Mouse (Mus musculus) spleen, embryonic (tissue): ENCODE data around the gene Acad9.
"Not testable (repeated sequence)": the region's sequence is repeated elsewhere in the genome, so short reads cannot be mapped to it uniquely, and the experiment has no call there.

Experiments used
- CTCF ChIA-PET: fragments of 350-600 bp; sonication (Branson Sonifier 250); formaldehyde crosslinking; loops from one replicate; lab custom pipeline; 2022; lab: Charles Lee

Acad9 gene

DNA sequence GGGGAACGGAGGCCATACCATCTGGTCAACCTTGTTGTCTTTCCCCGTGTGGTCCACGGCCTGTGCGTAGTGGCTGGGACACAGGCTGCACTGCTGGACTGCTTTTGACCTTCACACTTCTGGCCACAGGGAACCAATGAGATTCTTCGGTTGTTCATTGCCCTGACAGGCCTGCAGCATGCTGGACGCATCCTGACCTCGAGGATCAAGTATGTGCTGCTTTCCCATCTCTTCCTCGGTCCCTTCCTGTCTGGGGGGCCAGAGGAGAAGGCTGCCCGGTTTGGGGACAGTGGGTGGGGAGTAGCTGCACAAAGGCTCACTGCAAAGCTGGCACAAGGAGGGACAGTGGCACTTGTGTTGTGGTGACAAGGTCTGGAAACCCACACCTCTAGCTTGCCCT is 21.8 kb downstream of the Acad9 start:
- CTCF ChIA-PET, result no interaction called here

DNA sequence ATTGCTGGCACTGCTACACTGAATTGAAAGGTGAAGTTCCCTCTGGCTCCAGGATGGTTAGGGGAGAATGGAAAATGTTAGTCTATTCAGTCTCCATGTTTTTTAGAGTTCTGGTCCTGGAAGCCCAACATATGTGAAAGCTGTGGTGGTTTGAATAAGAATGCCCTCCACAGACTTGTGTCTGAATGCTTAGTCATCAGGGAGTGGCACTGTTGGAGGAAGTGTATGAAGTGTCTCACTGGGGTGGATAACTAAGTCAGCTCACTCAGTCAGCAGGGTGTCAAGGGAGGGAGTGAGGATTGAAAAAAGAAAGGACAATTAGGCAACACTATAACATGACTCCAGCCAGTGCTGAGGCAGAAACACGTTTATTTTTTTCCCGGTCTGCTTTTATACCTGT is 29.6 kb downstream of the Acad9 start:
- CTCF ChIA-PET, result no interaction called here

DNA sequence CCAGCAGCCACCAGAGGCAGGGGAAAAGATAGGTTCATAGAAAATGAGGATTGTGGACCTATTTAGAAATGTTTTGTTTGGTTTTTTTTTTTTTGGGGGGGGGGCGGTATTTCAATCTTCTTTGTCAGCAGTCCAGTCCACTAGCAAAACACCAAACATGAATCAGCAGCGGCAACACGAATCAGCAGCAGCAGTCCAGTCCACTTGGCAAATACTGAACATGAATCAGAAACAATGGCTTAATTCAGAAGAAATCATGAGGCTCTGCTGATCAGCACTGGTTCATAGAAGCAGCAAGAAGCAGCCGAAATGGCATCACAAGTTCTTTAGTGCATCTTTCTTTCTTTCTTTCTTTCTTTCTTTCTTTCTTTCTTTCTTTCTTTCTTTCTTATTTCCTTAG is 50.3 kb downstream of the Acad9 start:
- CTCF ChIA-PET, result no interaction called here

DNA sequence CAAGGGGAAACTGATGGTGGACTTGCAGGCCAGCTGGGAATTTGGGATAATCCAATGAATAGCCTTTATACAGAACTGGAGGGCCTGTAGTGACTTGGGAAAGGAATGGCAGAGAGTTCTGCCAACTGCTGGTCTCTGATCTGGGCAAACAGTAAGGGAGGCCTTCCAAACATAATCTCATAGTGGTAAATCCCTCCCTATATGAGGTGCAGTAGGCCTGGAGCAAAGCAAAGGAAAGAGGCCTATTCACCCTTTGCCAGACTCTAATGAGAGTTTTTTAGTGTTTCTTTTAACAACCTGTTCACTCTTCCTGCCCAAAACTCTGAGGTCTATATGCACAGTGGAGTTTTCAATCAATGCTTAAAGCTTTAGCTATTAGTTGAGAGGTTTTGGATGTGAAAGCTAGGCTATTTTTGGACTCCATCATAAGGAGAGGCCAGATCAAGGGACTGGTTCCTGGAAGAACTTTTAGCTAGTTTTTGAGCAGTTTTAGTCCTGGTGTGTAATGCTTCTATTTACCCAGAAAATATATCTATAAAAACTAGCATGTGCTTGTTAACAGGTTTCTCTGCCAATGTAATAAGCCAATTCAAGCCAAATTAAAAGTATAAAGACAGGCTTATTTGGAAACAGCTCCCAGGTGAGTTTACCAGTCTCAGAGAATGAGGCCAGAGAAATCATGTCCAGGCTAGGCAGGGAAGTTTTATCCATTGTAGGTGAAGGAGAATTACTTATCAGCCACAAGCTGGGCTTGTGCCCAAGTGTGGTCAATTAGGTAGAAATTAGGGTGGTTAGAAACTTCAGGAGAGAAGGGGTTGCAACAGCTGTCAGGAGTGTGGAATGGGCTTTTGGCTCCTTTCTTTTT is 54.1 kb downstream of the Acad9 start:
- CTCF ChIA-PET, result no interaction called here

DNA sequence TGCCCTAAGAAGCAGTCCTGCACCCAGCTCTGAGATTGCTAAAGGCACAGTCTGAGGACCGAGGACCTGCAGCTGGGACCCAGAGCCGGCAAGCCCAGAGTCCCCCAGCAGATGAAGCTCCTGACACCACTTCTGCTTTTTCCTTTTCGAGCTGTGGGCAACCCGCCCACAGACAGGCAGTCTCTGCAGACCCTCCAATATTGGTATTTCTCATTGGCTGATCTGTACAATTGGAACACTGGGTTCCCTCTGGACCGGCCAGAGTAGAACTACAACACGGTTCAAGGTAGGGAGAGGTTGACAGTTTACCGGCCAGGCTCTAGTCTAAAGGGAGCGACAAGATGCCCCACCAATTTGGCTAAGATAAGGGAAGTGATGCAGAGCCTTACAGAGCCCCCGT is 60.4 kb downstream of the Acad9 start:
- CTCF ChIA-PET, result not testable (repeated sequence)

DNA sequence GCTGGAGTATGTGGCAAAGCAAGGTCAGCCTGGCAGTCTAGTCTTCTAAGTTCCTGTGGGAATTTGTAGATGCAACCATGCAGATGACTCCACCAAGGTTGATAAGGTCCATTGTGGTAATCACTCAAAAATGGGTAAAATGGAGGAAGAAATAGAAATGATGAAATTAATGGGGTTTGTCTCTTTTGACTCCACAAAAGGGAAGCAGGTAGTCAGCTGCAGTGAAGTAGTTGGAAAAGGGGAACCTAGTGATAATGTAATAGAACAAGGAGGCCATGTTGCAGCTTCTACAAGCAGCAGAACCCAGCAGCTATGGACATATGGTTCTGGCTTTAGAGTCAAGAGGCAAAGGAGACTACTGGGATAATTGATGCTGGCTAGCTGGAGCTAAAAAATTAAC is 70.4 kb downstream of the Acad9 start:
- CTCF ChIA-PET, result interaction anchor here (0.6 kb wide), 1 partner anchor 11 kb away, joined by 4 read pairs; no protein-coding TSS in a partner anchor

DNA sequence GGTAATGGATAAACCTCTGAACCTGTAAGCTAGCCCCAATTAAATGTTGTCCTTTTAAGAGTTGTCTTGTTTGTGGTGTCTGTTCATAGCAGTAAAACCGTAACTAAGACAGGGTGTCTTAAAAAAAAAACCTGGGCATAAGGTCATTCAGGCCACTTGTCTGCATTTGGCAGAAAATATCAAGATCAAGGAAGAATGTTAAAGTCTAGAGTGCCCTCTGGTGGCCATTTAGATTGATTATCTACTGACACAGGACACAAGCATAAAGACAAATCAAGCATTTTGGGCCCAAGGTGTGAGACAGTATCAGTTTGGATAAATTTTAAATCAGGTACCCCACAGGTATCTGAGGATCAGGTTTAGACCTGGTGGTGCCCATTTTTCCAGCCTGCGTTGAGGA is 71.8 kb downstream of the Acad9 start:
- CTCF ChIA-PET, result no interaction called here

DNA sequence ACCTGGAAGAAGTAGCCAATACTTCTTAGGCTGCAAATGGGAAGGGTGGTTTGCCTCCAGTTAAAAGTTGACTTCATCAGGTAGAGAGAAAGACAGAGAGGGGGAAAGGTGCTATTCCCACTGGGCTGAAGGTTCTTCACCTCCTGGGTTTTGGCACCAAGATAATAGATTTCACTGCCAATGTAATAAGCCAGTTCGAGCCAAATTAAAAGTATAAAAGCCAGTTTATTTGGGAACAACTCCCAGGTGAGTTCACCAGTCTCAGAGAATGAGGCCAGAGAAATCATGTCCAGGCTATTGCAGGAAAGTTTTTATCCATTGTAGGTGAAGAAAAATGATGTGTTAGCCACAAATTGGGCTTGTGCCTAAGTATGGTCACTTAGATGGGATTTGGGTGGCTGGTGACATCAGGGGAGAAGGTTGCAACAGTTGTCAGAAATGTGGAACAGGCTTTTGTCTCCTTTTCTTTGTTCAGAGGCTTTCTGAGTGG is 72.4 kb downstream of the Acad9 start:
- CTCF ChIA-PET, result no interaction called here

DNA sequence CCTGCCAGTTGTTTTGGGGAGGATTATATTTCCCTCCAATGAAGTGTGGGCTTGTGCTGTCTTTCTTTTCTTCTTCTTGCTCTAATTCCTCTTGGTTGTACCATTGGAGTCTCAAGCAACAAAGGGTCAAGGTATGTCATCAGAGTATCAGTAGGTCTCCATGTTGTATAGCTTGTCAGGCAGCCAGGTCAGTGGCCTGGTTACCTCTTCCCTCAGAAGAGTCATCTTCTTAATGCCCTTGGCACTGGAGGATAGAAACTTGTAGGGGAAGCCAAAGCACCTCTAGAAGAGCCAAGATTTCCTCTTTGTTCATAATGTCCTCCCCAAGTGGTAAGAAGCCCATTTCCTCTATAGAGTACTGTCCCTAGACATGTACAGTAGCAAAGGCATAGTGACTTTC is 73.2 kb downstream of the Acad9 start:
- CTCF ChIA-PET, result no interaction called here
